Mouse (Mus musculus) olfactory bulb, adult 2 months (tissue): Measurements from ENCODE around the gene Limd1.

Source experiments
- CTCF ChIP-seq: fragments of 200-500 bp; IDR thresholded peaks from 2 replicates; pipeline ENCODE4 v1.5.1; 2012; ENCODE audit warnings: low read depth, mild to moderate bottlenecking, low read length, moderate library complexity; ENCODE audit not compliant: insufficient read depth
- POLR2A ChIP-seq: fragments of 200-500 bp; IDR thresholded peaks from 2 replicates; pipeline ENCODE4 v1.6.1; 2012; ENCODE audit warnings: mild to moderate bottlenecking, low read depth, low read length, moderate library complexity; ENCODE audit not compliant: insufficient read depth

- no peak for TF ChIP-seq CTCF
- no peak for TF ChIP-seq POLR2A
Observed at GRCm38 (mm10) chr9:123457603-123458002, 20.9 kb upstream of the Limd1 start.
